Mouse (Mus musculus): ENCODE results near the gene Csnk1g2. TPM values are rescaled to one million over a fixed set of nuclear protein-coding genes. Genes with fewer than 3 reads are reported as not detected.

Gene Csnk1g2
- polyA plus RNA-seq, 1 experiment from 2014 or later = 190 TPM

- peak; percentile 92 for ATAC-seq (ENCODE audit: insufficient number of reproducible peaks, low FRiP score, low TSS enrichment, low read depth)
- Histone ChIP-seq H3K27me3 (no peaks in the 10 kb centered on the region), H3K36me3 (peaks cover 9% of the 10 kb centered on the region), H3K4me3 (replicated peaks) (peak overlapping the region; percentile 97), H3K27ac (replicated peaks) (peak overlapping the region; percentile 99), H3K9ac (peak overlapping the region; percentile 98), H3K4me2 (replicated peaks) (peak overlapping the region; percentile 84), H3K9me3 (replicated peaks) (no peaks in the 10 kb centered on the region), H3K4me1 (peaks cover 76% of the 10 kb centered on the region)
- WGBS = under 1% methylated on average over 55 of the region's 78 CpGs
Observed at GRCm38 (mm10) chr10:80676198-80676928, 53.7 kb downstream of the Csnk1g2 start.

- Histone ChIP-seq H3K27ac (replicated peaks) (peak overlapping the region; percentile 99), H3K4me3 (replicated peaks) (peak overlapping the region; percentile 97), H3K27me3 (no peaks in the 10 kb centered on the region), H3K9ac (peak overlapping the region; percentile 65), H3K4me1 (peaks cover 68% of the 10 kb centered on the region), H3K9me3 (replicated peaks) (no peaks in the 10 kb centered on the region), H3K4me2 (replicated peaks) (peak overlapping the region; percentile 84), H3K36me3 (0 out of 2 replicates have a peak, but pooled peaks cover under 1% of the 10 kb centered on the region)
- ATAC-seq (ENCODE audit: insufficient number of reproducible peaks, low FRiP score, low TSS enrichment, low read depth) = no peak
- WGBS = 27% methylated on average over 9 of the region's 9 CpGs
Observed at GRCm38 (mm10) chr10:80677128-80677875, 54.7 kb downstream of the Csnk1g2 start.

GRCm38 (mm10) chr10:80677942-80678436, 55.4 kb downstream of the Csnk1g2 start, which contains the start of gene Mknk2:
Gene Mknk2 (minus strand): TSS chr10:80678112.
- H3K4me1 ChIP-seq = peaks cover 61% of the 10 kb centered on the region

GRCm38 (mm10) chr10:80678601-80679377, 56.2 kb downstream of the Csnk1g2 start:
- H3K4me2 ChIP-seq (replicated peaks) = peak overlapping the region; percentile 84; the same call in 1 of the 2 replicates
- H3K36me3 ChIP-seq = 0 out of 2 replicates have a peak, but pooled peaks cover 4% of the 10 kb centered on the region
- 49% methylated on average over 9 of the region's 10 CpGs for WGBS
- no peak overlapping the region for H3K4me3 ChIP-seq (replicated peaks)
- H3K9ac ChIP-seq = no peak overlapping the region
- no peak for ATAC-seq (ENCODE audit: insufficient number of reproducible peaks, low FRiP score, low TSS enrichment, low read depth)
- no peaks in the 10 kb centered on the region for H3K9me3 ChIP-seq (replicated peaks)
- H3K4me1 ChIP-seq = peaks cover 53% of the 10 kb centered on the region
- H3K27ac ChIP-seq (replicated peaks) = peak overlapping the region; percentile 99
- no peaks in the 10 kb centered on the region for H3K27me3 ChIP-seq

More at GRCm38 (mm10) chr10:80677942-80678436, 55.4 kb downstream of the Csnk1g2 start, which contains the start of gene Mknk2:
- peak within 1 kb of the TSS; percentile 99 for H3K27ac ChIP-seq (replicated peaks)
- WGBS = 16% methylated on average over 8 of the region's 8 CpGs
- no peaks in the 10 kb centered on the region for H3K36me3 ChIP-seq
- ATAC-seq (ENCODE audit: insufficient number of reproducible peaks, low FRiP score, low TSS enrichment, low read depth) = peak; percentile 11
- H3K4me2 ChIP-seq (replicated peaks) = peak within 1 kb of the TSS; percentile 84
- H3K27me3 ChIP-seq = no peaks in the 10 kb centered on the region
- peak within 1 kb of the TSS; percentile 97 for H3K4me3 ChIP-seq (replicated peaks)
- H3K9ac ChIP-seq = peak within 1 kb of the TSS; percentile 65
- no peaks in the 10 kb centered on the region for H3K9me3 ChIP-seq (replicated peaks)

GRCm38 (mm10) chr10:80679556-80680259, 57.1 kb downstream of the Csnk1g2 start:
- peak overlapping the region; percentile 99 for H3K27ac ChIP-seq (replicated peaks)
- ATAC-seq (ENCODE audit: insufficient number of reproducible peaks, low FRiP score, low TSS enrichment, low read depth) = no peak
- WGBS = 50% methylated on average over 9 of the region's 9 CpGs

GRCm38 (mm10) chr10:80680260-80680696, 57.6 kb downstream of the Csnk1g2 start:
- no peaks in the 10 kb centered on the region for H3K9me3 ChIP-seq (replicated peaks)
- no peak overlapping the region for H3K4me3 ChIP-seq (replicated peaks)
- ATAC-seq (ENCODE audit: insufficient number of reproducible peaks, low FRiP score, low TSS enrichment, low read depth) = no peak
- 77% methylated on average over 2 of the region's 2 CpGs for WGBS
- H3K36me3 ChIP-seq = peaks cover 14% of the 10 kb centered on the region
- H3K27ac ChIP-seq (replicated peaks) = peak overlapping the region; percentile 99
- peaks cover 38% of the 10 kb centered on the region for H3K4me1 ChIP-seq
- H3K4me2 ChIP-seq (replicated peaks) = no peak overlapping the region
- H3K9ac ChIP-seq = no peak overlapping the region
- no peaks in the 10 kb centered on the region for H3K27me3 ChIP-seq

More at GRCm38 (mm10) chr10:80679556-80680259, 57.1 kb downstream of the Csnk1g2 start:
- Histone ChIP-seq H3K27me3 (no peaks in the 10 kb centered on the region), H3K36me3 (0 out of 2 replicates have a peak, but pooled peaks cover 8% of the 10 kb centered on the region), H3K4me2 (replicated peaks) (no peak overlapping the region), H3K4me3 (replicated peaks) (no peak overlapping the region), H3K9ac (no peak overlapping the region), H3K9me3 (replicated peaks) (no peaks in the 10 kb centered on the region), H3K4me1 (peaks cover 44% of the 10 kb centered on the region)

GRCm38 (mm10) chr10:80682003-80682402, 59.4 kb downstream of the Csnk1g2 start:
- Histone ChIP-seq H3K4me2 (replicated peaks) (no peak overlapping the region), H3K36me3 (peaks cover 31% of the 10 kb centered on the region), H3K4me3 (replicated peaks) (no peak overlapping the region), H3K27me3 (no peaks in the 10 kb centered on the region), H3K9me3 (replicated peaks) (no peaks in the 10 kb centered on the region), H3K9ac (no peak overlapping the region), H3K4me1 (peaks cover 34% of the 10 kb centered on the region), H3K27ac (replicated peaks) (no peak overlapping the region)
- ATAC-seq (ENCODE audit: insufficient number of reproducible peaks, low FRiP score, low TSS enrichment, low read depth) = no peak
- whole genome bisulfite sequencing = 91% methylated on average over 6 of the region's 6 CpGs

- no peak overlapping the region for H3K9ac ChIP-seq
- H3K4me2 ChIP-seq (replicated peaks) = no peak overlapping the region
- WGBS = 88% methylated on average over 1 of the region's 1 CpGs
- ATAC-seq (ENCODE audit: insufficient number of reproducible peaks, low FRiP score, low TSS enrichment, low read depth) = no peak
- H3K4me3 ChIP-seq (replicated peaks) = no peak overlapping the region
- no peaks in the 10 kb centered on the region for H3K9me3 ChIP-seq (replicated peaks)
- peaks cover 38% of the 10 kb centered on the region for H3K36me3 ChIP-seq
- H3K4me1 ChIP-seq = peaks cover 18% of the 10 kb centered on the region
- H3K27me3 ChIP-seq = no peaks in the 10 kb centered on the region
- no peak overlapping the region for H3K27ac ChIP-seq (replicated peaks)
Observed at GRCm38 (mm10) chr10:80683647-80684046, 61.0 kb downstream of the Csnk1g2 start.

- ATAC-seq (ENCODE audit: insufficient number of reproducible peaks, low FRiP score, low TSS enrichment, low read depth) = no peak
- Histone ChIP-seq H3K27me3 (no peaks in the 10 kb centered on the region), H3K27ac (replicated peaks) (no peak overlapping the region), H3K9ac (no peak overlapping the region), H3K9me3 (replicated peaks) (no peaks in the 10 kb centered on the region), H3K4me1 (peaks cover 12% of the 10 kb centered on the region), H3K4me3 (replicated peaks) (no peak overlapping the region), H3K36me3 (peaks cover 41% of the 10 kb centered on the region), H3K4me2 (replicated peaks) (no peak overlapping the region)
- 61% methylated on average over 6 of the region's 6 CpGs for WGBS
Observed at GRCm38 (mm10) chr10:80684214-80684613, 61.6 kb downstream of the Csnk1g2 start.

GRCm38 (mm10) chr10:80684984-80685383, 62.3 kb downstream of the Csnk1g2 start:
- 96% methylated on average over 4 of the region's 4 CpGs for WGBS
- H3K9me3 ChIP-seq (replicated peaks) = no peaks in the 10 kb centered on the region
- H3K4me1 ChIP-seq = peaks cover 4% of the 10 kb centered on the region
- no peak overlapping the region for H3K9ac ChIP-seq
- no peaks in the 10 kb centered on the region for H3K27me3 ChIP-seq
- H3K4me2 ChIP-seq (replicated peaks) = no peak overlapping the region
- no peak for ATAC-seq (ENCODE audit: insufficient number of reproducible peaks, low FRiP score, low TSS enrichment, low read depth)
- H3K36me3 ChIP-seq = peaks cover 48% of the 10 kb centered on the region
- no peak overlapping the region for H3K4me3 ChIP-seq (replicated peaks)
- H3K27ac ChIP-seq (replicated peaks) = no peak overlapping the region
